Mouse (Mus musculus): ENCODE results near the gene Jam3.

Gene Jam3

GRCm38 (mm10) chr9:27154763-27155530 lies at the start of gene Jam3:
Gene Jam3 (minus strand): TSS chr9:27155421.
- DNase-seq (ENCODE audit: low read depth, low spot score), result peak; percentile 80

- DNase-seq (ENCODE audit: low read depth, low spot score), result no peak
Observed at GRCm38 (mm10) chr9:27204201-27204600, 49.0 kb upstream of the Jam3 start.

- DNase-seq (ENCODE audit: low read depth, low spot score), result no peak
Observed at GRCm38 (mm10) chr9:27203134-27203533, 47.9 kb upstream of the Jam3 start.

DNA sequence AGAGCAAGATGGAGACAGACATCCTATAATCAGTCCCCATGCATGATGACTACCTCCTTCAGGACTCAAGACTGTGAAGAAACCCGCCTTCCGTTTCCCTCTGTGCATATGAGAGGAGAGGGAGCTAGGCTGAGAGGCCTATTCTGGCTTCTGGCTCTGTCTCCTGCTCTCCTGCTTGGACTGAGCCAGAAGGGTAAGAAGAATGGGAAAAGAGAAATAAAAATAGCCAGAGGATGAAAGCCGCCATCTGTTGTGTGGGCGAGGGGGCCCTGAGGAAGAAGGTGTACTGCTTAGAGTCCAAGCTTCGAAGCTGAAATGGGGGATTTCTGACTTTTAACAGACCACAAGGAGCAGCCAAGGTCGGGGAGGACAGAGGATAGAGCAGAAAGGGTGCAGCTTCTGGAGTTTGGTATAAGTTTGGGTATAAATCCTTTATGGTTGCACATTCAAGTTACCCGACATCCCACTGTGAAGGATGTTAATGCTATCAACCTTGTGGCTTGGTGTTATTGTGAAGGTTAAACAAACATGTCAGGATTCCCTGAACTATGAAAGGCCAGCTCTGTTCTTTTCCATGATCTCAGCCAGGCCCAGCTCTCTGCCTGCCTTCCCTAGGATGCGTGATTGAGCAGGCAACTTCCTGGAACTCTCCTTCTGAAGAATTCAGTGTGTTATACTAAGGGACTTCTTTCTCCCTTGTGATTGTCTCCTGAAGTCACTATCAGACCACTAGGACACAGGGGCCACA lies 46.4 kb upstream of the Jam3 start:
- no peak for DNase-seq (ENCODE audit: low read depth, low spot score)

DNA sequence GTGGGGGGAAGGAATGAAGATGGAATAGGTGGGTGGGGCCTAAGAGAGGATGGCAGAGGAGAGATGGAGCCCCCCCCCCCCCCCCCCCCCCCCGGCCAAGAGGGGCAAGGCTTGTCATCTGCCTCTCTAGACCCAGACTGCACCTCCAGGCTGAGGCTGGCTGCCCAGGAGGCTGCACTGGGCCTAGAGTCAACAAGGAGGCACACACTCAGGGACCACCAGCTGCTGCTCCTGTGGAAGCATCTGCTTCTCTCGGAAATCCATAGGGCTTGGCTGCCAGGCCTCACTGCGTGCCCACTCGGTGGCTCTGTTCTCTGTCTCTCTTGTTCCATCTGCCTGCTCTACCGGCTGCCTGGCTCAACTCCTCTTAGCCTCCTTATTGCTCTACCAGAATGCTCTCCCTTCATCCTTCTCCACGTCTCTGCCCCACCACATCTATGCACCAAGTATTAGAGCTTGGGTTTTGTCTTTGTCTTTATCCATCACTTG lies 38.4 kb upstream of the Jam3 start:
- DNase-seq (ENCODE audit: low read depth, low spot score), result no peak

DNA sequence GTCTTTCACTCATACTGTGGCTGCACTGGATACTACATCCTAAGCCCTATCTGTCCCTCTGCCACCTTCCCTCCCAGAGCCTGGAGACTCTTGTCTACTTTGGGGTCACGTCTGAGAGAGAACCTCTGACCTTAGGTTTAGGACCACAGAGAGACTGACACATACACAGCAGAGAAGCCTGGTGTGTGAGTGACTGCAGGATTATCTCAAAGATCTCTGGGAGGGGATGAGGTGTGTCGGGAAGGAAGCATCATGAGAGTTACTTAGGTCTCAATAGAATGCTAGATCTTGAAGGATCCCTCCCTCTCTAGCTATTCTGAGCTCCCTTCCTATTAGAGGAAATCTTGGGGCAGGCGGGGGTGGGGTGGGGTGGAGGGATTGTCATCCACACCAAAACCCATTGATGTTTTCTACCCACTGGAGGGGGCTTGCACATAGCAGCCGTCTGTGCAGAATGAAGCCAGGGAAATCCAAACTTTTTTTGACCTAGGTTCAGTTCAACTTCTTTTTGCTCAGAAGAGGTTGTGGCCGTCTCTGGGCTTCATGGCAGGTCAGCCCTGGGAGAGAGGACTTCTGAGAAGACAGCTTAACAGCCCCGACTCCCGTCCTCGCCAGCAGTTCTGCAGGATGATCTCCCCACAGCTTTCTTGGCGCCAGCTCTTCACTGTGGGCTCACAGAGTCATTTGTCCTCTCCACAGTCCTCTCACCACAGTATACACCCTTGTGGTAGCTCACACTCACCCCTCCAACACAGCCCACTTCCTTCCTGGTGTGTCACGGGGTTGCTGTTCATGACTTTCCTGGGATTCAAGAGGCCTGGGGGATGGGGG lies 37.8 kb upstream of the Jam3 start:
- DNase-seq (ENCODE audit: low read depth, low spot score), result no peak

DNA sequence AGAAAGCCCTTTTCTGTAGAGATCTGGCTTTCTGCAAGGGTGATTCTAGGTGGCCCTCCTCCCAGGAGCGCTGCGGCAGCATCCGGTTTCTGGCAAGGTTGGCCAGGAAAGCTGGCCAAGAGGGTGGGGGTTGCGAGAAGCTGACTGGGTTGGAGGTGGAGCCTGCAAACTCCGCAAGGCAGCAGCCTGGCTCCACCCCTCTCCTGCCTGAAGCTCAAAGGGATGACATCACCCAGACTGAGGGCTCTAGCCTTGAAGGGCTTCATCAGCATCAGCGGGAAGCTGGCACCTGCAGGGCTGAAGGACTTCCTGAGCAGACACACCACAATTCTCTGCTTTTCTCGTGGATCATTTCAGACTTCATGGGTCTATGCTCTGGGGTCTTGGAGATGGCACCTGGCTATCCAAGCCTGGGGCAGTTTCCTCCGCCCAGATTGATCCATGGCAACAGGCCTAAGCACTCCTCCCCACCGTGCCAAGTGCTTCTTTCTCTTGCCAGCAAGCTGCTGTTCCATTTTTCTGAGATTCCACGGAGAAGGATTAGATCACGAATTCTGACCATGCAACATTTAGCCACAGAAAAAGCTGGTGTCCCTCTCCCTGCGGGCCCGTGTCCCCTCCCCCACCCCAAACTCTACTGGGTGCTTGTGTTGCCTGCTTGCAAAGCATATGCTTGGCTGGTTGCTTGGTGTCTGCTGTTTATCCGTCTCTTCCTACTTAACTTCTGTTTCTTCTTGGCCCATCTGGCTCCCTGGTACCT lies 37.0 kb upstream of the Jam3 start:
- peak; percentile 91 for DNase-seq (ENCODE audit: low read depth, low spot score)

DNA sequence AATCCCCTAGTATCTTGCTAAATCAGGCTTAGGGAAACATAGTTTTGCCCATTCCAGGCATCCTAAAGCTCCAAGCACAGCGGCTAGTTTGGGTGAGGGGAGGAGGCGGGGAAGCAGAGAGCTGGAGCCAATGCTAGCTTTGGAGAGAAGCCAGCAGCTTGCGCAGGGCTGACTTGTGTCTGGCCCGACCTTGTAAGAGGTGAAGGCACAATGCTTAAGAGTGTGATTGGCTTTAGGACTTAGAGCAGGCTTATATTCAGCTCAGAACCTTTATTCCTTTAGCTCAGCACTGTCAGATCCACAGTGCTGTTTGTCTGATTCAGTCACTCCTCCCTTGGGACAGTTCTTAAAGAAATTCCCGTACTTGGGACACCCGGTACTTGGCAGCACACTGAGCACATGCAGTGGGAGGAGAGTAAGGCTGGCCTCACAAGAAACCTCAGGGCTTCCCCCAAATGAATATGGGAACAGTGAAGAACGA lies 36.3 kb upstream of the Jam3 start:
- no peak for DNase-seq (ENCODE audit: low read depth, low spot score)

DNA sequence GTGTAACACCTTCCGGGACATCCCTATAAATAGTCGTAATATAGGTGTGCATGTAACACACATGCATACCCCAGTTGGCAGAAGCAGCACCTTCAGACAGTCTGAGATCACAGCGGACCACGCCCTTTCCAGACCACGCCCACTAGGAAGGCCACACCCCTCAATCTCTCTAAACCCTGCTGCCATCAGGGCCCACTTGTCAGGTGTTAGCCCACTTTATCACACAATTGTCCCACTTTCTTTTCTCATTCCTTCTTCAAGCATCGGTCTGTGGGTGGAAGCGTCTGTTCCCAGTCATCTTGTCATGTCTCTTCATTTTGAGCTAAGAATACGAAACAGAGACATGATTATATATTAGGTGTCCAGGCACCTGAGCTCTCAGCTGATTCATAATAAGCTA lies 35.2 kb upstream of the Jam3 start:
- no peak for DNase-seq (ENCODE audit: low read depth, low spot score)

GRCm38 (mm10) chr9:27189306-27189705 lies 34.1 kb upstream of the Jam3 start:
- DNase-seq (ENCODE audit: low read depth, low spot score), result peak; percentile 13

DNA sequence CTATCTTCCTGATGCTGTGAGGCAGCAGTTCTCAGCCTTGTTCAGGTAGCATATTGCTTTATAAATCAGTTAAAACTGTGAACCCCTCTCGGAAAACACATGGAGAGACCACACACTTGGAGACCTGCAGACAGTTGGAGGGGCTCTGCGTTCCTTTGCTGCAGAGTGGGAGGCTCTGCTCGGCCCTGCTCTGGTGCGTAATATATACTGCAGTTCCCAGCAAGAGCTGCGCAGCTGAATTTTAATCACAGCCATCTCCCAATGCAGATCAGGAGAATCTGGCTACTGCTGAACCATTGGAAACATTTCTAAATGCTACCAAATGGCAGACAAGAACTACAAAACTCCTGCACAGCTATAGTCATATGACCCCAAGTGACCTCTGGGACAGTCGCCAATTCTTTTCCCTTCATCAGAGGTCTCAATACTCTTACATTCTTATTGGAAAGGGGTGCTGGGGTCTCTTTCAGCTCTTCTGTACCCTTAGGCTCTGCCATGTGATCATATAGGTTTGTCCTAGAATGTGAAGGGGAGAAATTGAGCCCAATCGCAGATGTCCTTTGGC lies 33.5 kb upstream of the Jam3 start:
- no peak for DNase-seq (ENCODE audit: low read depth, low spot score)

- DNase-seq (ENCODE audit: low read depth, low spot score), result no peak
Observed at GRCm38 (mm10) chr9:27185820-27186219, 30.6 kb upstream of the Jam3 start.

- DNase-seq (ENCODE audit: low read depth, low spot score), result no peak
Observed at GRCm38 (mm10) chr9:27182087-27182486, 26.9 kb upstream of the Jam3 start.

GRCm38 (mm10) chr9:27180492-27180891 lies 25.3 kb upstream of the Jam3 start:
- no peak for DNase-seq (ENCODE audit: low read depth, low spot score)

DNA sequence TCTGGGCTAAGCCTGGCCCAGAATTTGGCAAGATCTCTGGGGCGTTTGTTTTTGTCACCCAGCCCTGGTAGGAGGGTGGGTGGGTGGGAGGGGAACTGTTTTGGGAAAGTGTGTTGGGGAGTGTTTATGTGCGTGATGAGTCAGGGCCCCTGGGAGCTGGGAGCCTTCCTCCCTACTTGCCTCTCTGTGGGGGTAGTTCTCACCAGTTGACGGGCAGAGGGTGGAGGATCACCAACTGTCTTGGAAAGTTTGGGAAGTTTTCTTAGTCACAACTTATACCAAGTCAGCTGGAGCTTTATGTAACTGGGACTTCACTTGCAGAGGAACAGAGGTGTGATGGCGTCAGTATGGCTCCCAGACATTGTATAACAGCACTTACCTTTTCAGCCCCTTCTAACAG lies 23.7 kb upstream of the Jam3 start:
- DNase-seq (ENCODE audit: low read depth, low spot score), result no peak

DNA sequence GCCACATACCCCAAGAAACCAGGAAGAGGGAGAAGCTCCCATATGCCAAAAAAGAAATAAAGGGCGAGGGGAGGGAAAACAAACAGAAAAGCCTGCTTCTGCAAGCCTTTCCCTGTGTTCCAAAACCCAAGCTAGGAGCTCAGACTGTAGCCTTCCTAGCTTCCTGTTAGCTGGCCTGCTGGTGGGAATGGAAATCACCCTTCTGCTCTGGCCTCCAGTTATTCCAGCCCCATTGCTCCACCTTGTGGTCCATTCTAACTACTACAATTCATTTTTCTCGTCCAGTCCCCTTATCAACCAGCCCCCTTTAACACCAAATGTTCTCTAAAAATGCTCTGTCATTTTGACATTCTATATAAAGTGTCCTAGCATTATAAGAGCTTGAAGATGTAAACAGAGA lies 20.9 kb upstream of the Jam3 start:
- DNase-seq (ENCODE audit: low read depth, low spot score), result peak; percentile 85

DNA sequence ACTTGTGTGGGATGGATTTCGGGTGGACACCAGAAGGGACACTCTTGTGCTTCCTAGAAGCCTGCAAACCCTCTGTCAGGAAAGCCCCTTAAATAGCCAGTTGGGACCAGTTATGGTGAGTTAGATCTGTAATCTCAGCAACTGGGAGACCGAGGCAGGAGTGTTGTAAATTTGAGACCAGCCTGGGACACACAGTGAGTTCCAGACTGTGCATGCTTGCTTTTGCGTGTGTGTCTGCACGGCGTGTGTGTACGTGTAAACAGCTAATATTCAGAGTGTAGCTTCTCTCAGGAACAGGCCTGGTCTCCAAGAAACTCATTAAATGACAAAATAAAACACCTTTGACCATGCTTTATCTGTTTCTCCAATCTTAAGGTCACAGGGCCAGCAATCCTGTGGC lies 20.5 kb upstream of the Jam3 start:
- no peak for DNase-seq (ENCODE audit: low read depth, low spot score)

GRCm38 (mm10) chr9:27175241-27175640 lies 20.0 kb upstream of the Jam3 start:
- no peak for DNase-seq (ENCODE audit: low read depth, low spot score)

DNA sequence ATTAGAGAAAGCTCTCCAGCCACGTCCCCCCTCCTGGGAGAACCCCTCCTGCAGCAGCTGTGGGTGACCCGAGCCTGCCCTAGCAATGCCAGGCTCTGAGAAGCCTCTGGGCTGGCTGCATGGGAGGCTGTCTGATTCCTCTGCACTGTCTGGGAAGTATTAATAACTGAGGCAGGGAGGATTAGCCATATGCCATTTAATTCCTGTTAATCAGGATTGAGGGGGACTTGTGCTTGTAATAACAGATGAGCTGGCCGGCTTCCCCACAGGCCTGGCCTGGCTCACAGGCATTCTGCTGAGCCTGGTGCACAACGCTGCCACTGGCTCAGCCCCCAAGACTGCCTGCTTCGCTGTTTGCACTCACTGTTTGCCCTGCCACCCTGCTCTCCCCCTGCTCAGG lies 18.9 kb upstream of the Jam3 start:
- no peak for DNase-seq (ENCODE audit: low read depth, low spot score)

- DNase-seq (ENCODE audit: low read depth, low spot score), result no peak
Observed at GRCm38 (mm10) chr9:27173646-27174045, 18.4 kb upstream of the Jam3 start.

- no peak for DNase-seq (ENCODE audit: low read depth, low spot score)
Observed at GRCm38 (mm10) chr9:27172839-27173238, 17.6 kb upstream of the Jam3 start.
